Mouse (Mus musculus) stomach, postnatal 0 days (tissue): ENCODE measurements around the gene Upk3b. TPM values are rescaled to one million over a fixed set of nuclear protein-coding genes. Genes with fewer than 3 reads are reported as not detected.

Experiments used
- ATAC-seq: fragments of 200-750 bp; cut with Nextera tagmentation; 2 replicates; pipeline ENCODE4 v1.8.0; 2017; ENCODE audit not compliant: low FRiP score, low TSS enrichment
- DNase-seq: peaks from one replicate; pipeline ENCODE4 v3.0.0-alpha.2; 2016; ENCODE audit warnings: low spot score
- H3K27ac ChIP-seq: fragments of 300-500 bp; sonication (generic); replicated peaks from 2 replicates; pipeline ENCODE4 v1.5.1; 2014; ENCODE audit warnings: mild to moderate bottlenecking, control low read depth
- H3K27me3 ChIP-seq: fragments of 300-500 bp; sonication (generic); 2 replicates; pipeline ENCODE4 v1.6.1; 2014; ENCODE audit warnings: low read length; ENCODE audit not compliant: control insufficient read depth, insufficient read depth
- H3K36me3 ChIP-seq: fragments of 300-500 bp; sonication (generic); 2 replicates; pipeline ENCODE4 v1.6.1; 2014; ENCODE audit warnings: low read length, mixed read lengths; ENCODE audit not compliant: control insufficient read depth, insufficient read depth
- H3K4me1 ChIP-seq: fragments of 300-500 bp; sonication (generic); replicated peaks from 2 replicates; pipeline ENCODE4 v1.6.1; 2014; ENCODE audit warnings: antibody characterized with exemption; ENCODE audit not compliant: control insufficient read depth, insufficient read depth
- H3K4me2 ChIP-seq: fragments of 300-500 bp; sonication (generic); replicated peaks from 2 replicates; pipeline ENCODE4 v1.6.1; 2014; ENCODE audit warnings: low read depth, mild to moderate bottlenecking, control low read depth, moderate library complexity
- H3K4me3 ChIP-seq: fragments of 300-500 bp; sonication (generic); 2 replicates; pipeline ENCODE4 v1.5.1; 2014; ENCODE audit warnings: low read depth, low read length, control low read depth
- H3K9ac ChIP-seq: fragments of 300-500 bp; sonication (generic); 2 replicates; pipeline ENCODE4 v1.6.1; 2014; ENCODE audit warnings: mild to moderate bottlenecking, low read length, control low read depth, mixed read lengths
- H3K9me3 ChIP-seq: fragments of 300-500 bp; sonication (generic); 2 replicates; pipeline ENCODE4 v1.6.1; 2016; ENCODE audit warnings: low read length; ENCODE audit not compliant: control insufficient read depth
- CTCF ChIP-seq: IDR thresholded peaks from 2 replicates; pipeline ENCODE4 v1.5.1; 2016; ENCODE audit warnings: antibody characterized with exemption, low read depth, mild to moderate bottlenecking, moderate library complexity
- EP300 ChIP-seq: optimal IDR thresholded peaks from 2 replicates; pipeline ENCODE3; 2016; ENCODE audit warnings: antibody characterized with exemption
- WGBS: fragments of 180-500 bp; shearing (Covaris S2); extraction: QIAGEN DNeasy Blood & Tissue Kit; methylation state at CpG from one replicate; pipeline ENCODE4 v1.1.7; 2014; 5-methylcytosine and 5-hydroxymethylcytosine counted together
- polyA plus RNA-seq: library from polyadenylated mRNA; unstranded; fragments of >200 nt; fragmentation: Nextera tagmentation; extraction: Ambion mirVana; gene quantifications from 2 replicates; pipeline ENCODE4 v1.2.1, GENCODE M21; 2015

Upk3b gene
- polyA plus RNA-seq, 1 experiment from 2014 or later = 27.7 TPM

- no peak overlapping the region for H3K4me2 ChIP-seq
- no peak overlapping the region for H3K9ac ChIP-seq
- ATAC-seq = no peak
- TF ChIP-seq EP300 (no peak), CTCF (no peak)
- peaks cover 10% of the 10 kb centered on the region for H3K4me1 ChIP-seq
- H3K27ac ChIP-seq = no peak overlapping the region
- DNase-seq = no peak
- 34% methylated on average over 6 of the region's 6 CpGs for WGBS
- H3K4me3 ChIP-seq = no peak overlapping the region
- H3K27me3 ChIP-seq = no peaks in the 10 kb centered on the region
- H3K36me3 ChIP-seq = no peaks in the 10 kb centered on the region
- no peaks in the 10 kb centered on the region for H3K9me3 ChIP-seq
Measured at GRCm38 (mm10) chr5:136049926-136050325, 11.6 kb downstream of the Upk3b start.

- ATAC-seq (peak; percentile 66), DNase-seq (peak; percentile 53)
- H3K36me3 ChIP-seq = no peaks in the 10 kb centered on the region
- H3K27me3 ChIP-seq = no peaks in the 10 kb centered on the region
- H3K4me1 ChIP-seq = peaks cover 10% of the 10 kb centered on the region
- H3K9ac ChIP-seq = no peak overlapping the region
- H3K4me2 ChIP-seq = no peak overlapping the region
- no peak for TF ChIP-seq CTCF
- TF ChIP-seq EP300 = no peak
- H3K9me3 ChIP-seq = no peaks in the 10 kb centered on the region
- no peak overlapping the region for H3K4me3 ChIP-seq
- H3K27ac ChIP-seq = peak overlapping the region; percentile 76
- WGBS = 5% methylated on average over 10 of the region's 10 CpGs
Measured at GRCm38 (mm10) chr5:136051231-136052085, 13.2 kb downstream of the Upk3b start.

GRCm38 (mm10) chr5:136052861-136053655 is 14.8 kb downstream of the Upk3b start:
- H3K4me1 ChIP-seq = peaks cover 13% of the 10 kb centered on the region
- H3K4me3 ChIP-seq = no peak overlapping the region
- peak overlapping the region; percentile 56 for H3K27ac ChIP-seq
- TF ChIP-seq EP300 (no peak), CTCF (no peak)
- H3K4me2 ChIP-seq = no peak overlapping the region
- peak; percentile 82 for ATAC-seq
- no peaks in the 10 kb centered on the region for H3K9me3 ChIP-seq
- peak; percentile 70 for DNase-seq
- no peaks in the 10 kb centered on the region for H3K36me3 ChIP-seq
- H3K9ac ChIP-seq = no peak overlapping the region
- no peaks in the 10 kb centered on the region for H3K27me3 ChIP-seq
- 68% methylated on average over 8 of the region's 8 CpGs for WGBS

GRCm38 (mm10) chr5:136054301-136055077 is 16.2 kb downstream of the Upk3b start, which contains the start of gene Upk3bl:
TSS of gene Upk3bl (plus strand) at chr5:136054492.
- H3K4me2 ChIP-seq = no peak within 1 kb of the TSS
- DNase-seq = peak; percentile 52
- peaks cover 13% of the 10 kb centered on the region for H3K4me1 ChIP-seq
- no peak within 1 kb of the TSS for H3K9ac ChIP-seq
- H3K27ac ChIP-seq = peak within 1 kb of the TSS; percentile 59
- H3K27me3 ChIP-seq = no peaks in the 10 kb centered on the region
- peak; percentile 78 for ATAC-seq
- no peaks in the 10 kb centered on the region for H3K9me3 ChIP-seq
- TF ChIP-seq EP300 (no peak), CTCF (no peak)
- no peaks in the 10 kb centered on the region for H3K36me3 ChIP-seq
- 59% methylated on average over 11 of the region's 11 CpGs for WGBS
- H3K4me3 ChIP-seq = no peak within 1 kb of the TSS

- H3K4me2 ChIP-seq = no peak overlapping the region
- H3K27me3 ChIP-seq = no peaks in the 10 kb centered on the region
- no peak overlapping the region for H3K27ac ChIP-seq
- H3K4me1 ChIP-seq = peaks cover 13% of the 10 kb centered on the region
- no peak overlapping the region for H3K9ac ChIP-seq
- no peaks in the 10 kb centered on the region for H3K36me3 ChIP-seq
- TF ChIP-seq EP300 = no peak
- peak; percentile 40 for TF ChIP-seq CTCF
- ATAC-seq = no peak
- H3K4me3 ChIP-seq = no peak overlapping the region
- WGBS = 40% methylated on average over 4 of the region's 4 CpGs
- H3K9me3 ChIP-seq = no peaks in the 10 kb centered on the region
- no peak for DNase-seq
Measured at GRCm38 (mm10) chr5:136056062-136056461, 17.8 kb downstream of the Upk3b start.
